Mouse (Mus musculus) forebrain, postnatal 0 days (tissue): ENCODE results near the gene Bbs10. TPM values are rescaled to one million over a fixed set of nuclear protein-coding genes. Genes with fewer than 3 reads are reported as not detected.

Source experiments
- ATAC-seq: fragments of 200-750 bp; cut with Nextera tagmentation; 2 replicates; pipeline ENCODE4 v1.8.0; 2017; ENCODE audit warnings: mild to moderate bottlenecking, moderate library complexity
- DNase-seq: peaks from one replicate; pipeline ENCODE4 v3.0.0-alpha.2; 2015
- H3K27ac ChIP-seq: fragments of 300-500 bp; sonication (generic); 2 replicates; pipeline ENCODE4 v1.5.1; 2014; ENCODE audit warnings: low read depth, mild to moderate bottlenecking, antibody characterized with exemption, low read length, moderate library complexity, mixed read lengths
- H3K27me3 ChIP-seq: fragments of 300-500 bp; sonication (generic); 2 replicates; pipeline ENCODE4 v1.6.1; 2014; ENCODE audit warnings: mild to moderate bottlenecking, low read length, mixed read lengths; ENCODE audit not compliant: insufficient read depth
- H3K36me3 ChIP-seq: fragments of 300-500 bp; sonication (generic); 2 replicates; pipeline ENCODE4 v1.6.1; 2014; ENCODE audit warnings: mild to moderate bottlenecking, moderate library complexity; ENCODE audit not compliant: insufficient read depth
- H3K4me1 ChIP-seq: fragments of 300-500 bp; sonication (generic); 2 replicates; pipeline ENCODE4 v1.6.1; 2014; ENCODE audit warnings: antibody characterized with exemption; ENCODE audit not compliant: insufficient read depth
- H3K4me2 ChIP-seq: fragments of 300-500 bp; sonication (generic); 2 replicates; pipeline ENCODE4 v1.6.1; 2014; ENCODE audit warnings: low read depth, mild to moderate bottlenecking, moderate library complexity
- H3K4me3 ChIP-seq: fragments of 300-500 bp; sonication (generic); 2 replicates; pipeline ENCODE4 v1.5.1; 2014; ENCODE audit warnings: low read depth, low read length, mixed read lengths
- H3K9ac ChIP-seq: fragments of 300-500 bp; sonication (generic); 2 replicates; pipeline ENCODE4 v1.6.1; 2014; ENCODE audit warnings: mild to moderate bottlenecking
- H3K9me3 ChIP-seq: fragments of 300-500 bp; sonication (generic); 2 replicates; pipeline ENCODE4 v1.6.1; 2016; ENCODE audit warnings: low read length
- CTCF ChIP-seq: sonication (generic); IDR thresholded peaks from 2 replicates; pipeline ENCODE4 v1.5.1; 2016; ENCODE audit warnings: antibody characterized with exemption, control low read depth, low read depth
- WGBS: fragments of 180-500 bp; shearing (Covaris S2); extraction: QIAGEN DNeasy Blood & Tissue Kit; methylation state at CpG from one replicate; pipeline ENCODE4 v1.1.7; 2014; 5-methylcytosine and 5-hydroxymethylcytosine counted together
- polyA plus RNA-seq: library from polyadenylated mRNA; unstranded; fragments of >200 nt; fragmentation: Nextera tagmentation; extraction: Ambion mirVana; gene quantifications from 2 replicates; pipeline ENCODE4 v1.2.1, GENCODE M21; 2015
- total RNA-seq: library from RNA; depleted of rRNA; stranded (reverse); fragments of >200 nt; gene quantifications from 2 replicates; pipeline ENCODE4 v1.2.3, GENCODE M21; 2014; rRNA removed

Gene Bbs10
- total and polyA plus RNA-seq, 2 experiments from 2014 or later, result 2.1 to 4.4 TPM

DNA sequence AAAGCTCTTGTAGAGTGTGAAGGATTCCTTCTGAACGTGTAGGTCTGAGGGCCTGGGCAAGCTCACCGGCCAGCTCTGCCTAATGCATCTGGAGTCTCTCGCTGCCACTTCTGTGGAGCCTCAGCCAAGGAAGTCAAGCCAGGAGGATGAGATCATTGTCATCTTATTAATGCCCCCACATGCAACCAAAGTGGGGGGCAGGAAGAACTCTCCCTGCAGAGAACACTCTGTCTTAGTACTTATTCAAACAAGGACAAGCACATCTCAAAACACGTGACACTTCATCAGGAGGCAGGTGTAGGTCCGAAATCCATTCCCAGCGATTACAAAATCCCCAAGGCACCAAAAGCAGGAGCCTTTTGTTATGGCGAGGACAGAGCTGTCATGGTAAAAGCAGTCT is 43.3 kb downstream of the Bbs10 start:
- no peak for TF ChIP-seq CTCF
- no peak overlapping the region for H3K4me2 ChIP-seq
- ATAC-seq, result no peak
- H3K9me3 ChIP-seq, result no peaks in the 10 kb centered on the region
- H3K36me3 ChIP-seq, result no peaks in the 10 kb centered on the region
- 87% methylated on average over 7 of the region's 7 CpGs for WGBS
- no peak overlapping the region for H3K27ac ChIP-seq
- no peak for DNase-seq
- H3K4me1 ChIP-seq, result no peaks in the 10 kb centered on the region
- no peaks in the 10 kb centered on the region for H3K27me3 ChIP-seq
- H3K4me3 ChIP-seq, result no peak overlapping the region
- H3K9ac ChIP-seq, result no peak overlapping the region

- ATAC-seq, result peak; percentile 45; the same call in 1 of the 2 replicates
- Histone ChIP-seq H3K4me2 (no peak overlapping the region), H3K36me3 (no peaks in the 10 kb centered on the region), H3K27ac (no peak overlapping the region), H3K4me3 (no peak overlapping the region), H3K27me3 (no peaks in the 10 kb centered on the region), H3K9ac (no peak overlapping the region), H3K4me1 (no peaks in the 10 kb centered on the region), H3K9me3 (no peaks in the 10 kb centered on the region)
- no peak for DNase-seq
- no peak for TF ChIP-seq CTCF
- WGBS, result 74% methylated on average over 5 of the region's 5 CpGs
These were observed 45.1 kb downstream of the Bbs10 start for GRCm38 (mm10) chr10:111343555-111343954.

DNA sequence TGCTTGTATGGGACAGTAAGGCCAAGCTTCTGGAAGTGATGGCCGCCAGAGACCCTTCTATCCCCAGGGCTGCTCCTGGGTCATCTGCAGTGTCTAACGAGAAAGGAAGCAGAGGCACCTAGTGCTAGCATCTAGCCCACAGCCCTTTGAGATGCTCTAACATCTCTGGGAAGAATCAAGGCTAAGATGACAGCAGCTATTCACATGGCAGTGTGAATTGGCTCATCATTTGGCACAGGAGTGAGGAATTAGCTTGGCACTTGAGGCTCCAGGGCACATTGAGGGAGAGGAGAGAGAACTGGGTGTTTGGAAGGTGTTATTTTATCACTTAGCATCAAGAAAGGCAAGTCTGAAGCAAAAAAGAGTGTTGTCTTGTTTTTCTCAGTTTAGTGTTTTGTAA is 49.8 kb downstream of the Bbs10 start:
- Histone ChIP-seq H3K27ac (no peak overlapping the region), H3K9me3 (no peaks in the 10 kb centered on the region), H3K9ac (no peak overlapping the region), H3K36me3 (no peaks in the 10 kb centered on the region), H3K27me3 (no peaks in the 10 kb centered on the region), H3K4me3 (no peak overlapping the region), H3K4me1 (no peaks in the 10 kb centered on the region), H3K4me2 (no peak overlapping the region)
- no peak for TF ChIP-seq CTCF
- 66% methylated on average over 2 of the region's 2 CpGs for WGBS
- DNase-seq (no peak), ATAC-seq (peak; percentile 61)

Other genes with a start within 250 kb of the Bbs10 start
- gene Osbpl8, start 133.9 kb upstream of the Bbs10 start, total RNA-seq, result 81.1 and 89.5 TPM in 2 replicates
- gene Osbpl8, start 133.9 kb upstream of the Bbs10 start, polyA plus RNA-seq, result 11.7 and 16.6 TPM in 2 replicates
- gene Nap1l1, start 174.5 kb downstream of the Bbs10 start, total RNA-seq, result 114 and 121 TPM in 2 replicates
- gene Nap1l1, start 174.5 kb downstream of the Bbs10 start, polyA plus RNA-seq, result 162 and 189 TPM in 2 replicates
- 8.9 and 9.2 TPM in 2 replicates for gene Phlda1, start 207.6 kb downstream of the Bbs10 start, total RNA-seq
- gene Phlda1, start 207.6 kb downstream of the Bbs10 start, polyA plus RNA-seq, result 29.3 and 31.3 TPM in 2 replicates